Mouse (Mus musculus) midbrain, embryonic 10.5 days (tissue): ENCODE results near the gene Galp. TPM values are rescaled to one million over a fixed set of nuclear protein-coding genes. Genes with fewer than 3 reads are reported as not detected.

Experiments
- DNase-seq: peaks from one replicate; pipeline ENCODE4 v3.0.0-alpha.2; 2017; ENCODE audit warnings: low spot score
- H3K27ac ChIP-seq: fragments of 300-500 bp; sonication (generic); replicated peaks from 2 replicates; pipeline ENCODE4 v1.5.1; 2016; ENCODE audit warnings: mild to moderate bottlenecking
- H3K27me3 ChIP-seq: fragments of 300-500 bp; sonication (generic); 2 replicates; pipeline ENCODE4 v1.6.1; 2016; ENCODE audit warnings: low read depth, mild to moderate bottlenecking; ENCODE audit not compliant: poor library complexity, severe bottlenecking
- H3K36me3 ChIP-seq: fragments of 300-500 bp; sonication (generic); 2 replicates; pipeline ENCODE4 v1.6.1; 2016; ENCODE audit warnings: mild to moderate bottlenecking, moderate library complexity
- H3K4me1 ChIP-seq: fragments of 300-500 bp; sonication (generic); 2 replicates; pipeline ENCODE4 v1.6.1; 2016
- H3K4me3 ChIP-seq: fragments of 300-500 bp; sonication (generic); 2 replicates; pipeline ENCODE4 v1.5.1; 2016; ENCODE audit warnings: mild to moderate bottlenecking, moderate library complexity
- H3K9me3 ChIP-seq: fragments of 300-500 bp; sonication (generic); replicated peaks from 2 replicates; pipeline ENCODE4 v1.6.1; 2016; ENCODE audit warnings: mild to moderate bottlenecking
- WGBS: fragments of 180-500 bp; shearing (Covaris S2); methylation state at CpG from one replicate; pipeline ENCODE4 v1.1.7; 2016; 5-methylcytosine and 5-hydroxymethylcytosine counted together
- polyA plus RNA-seq: library from polyadenylated mRNA; unstranded; fragments of >200 nt; fragmentation: Nextera tagmentation; extraction: Ambion mirVana; gene quantifications from 2 replicates; pipeline ENCODE4 v1.2.1, GENCODE M21; 2016

The Galp gene
- polyA plus RNA-seq: not detected in 2 replicates

DNA sequence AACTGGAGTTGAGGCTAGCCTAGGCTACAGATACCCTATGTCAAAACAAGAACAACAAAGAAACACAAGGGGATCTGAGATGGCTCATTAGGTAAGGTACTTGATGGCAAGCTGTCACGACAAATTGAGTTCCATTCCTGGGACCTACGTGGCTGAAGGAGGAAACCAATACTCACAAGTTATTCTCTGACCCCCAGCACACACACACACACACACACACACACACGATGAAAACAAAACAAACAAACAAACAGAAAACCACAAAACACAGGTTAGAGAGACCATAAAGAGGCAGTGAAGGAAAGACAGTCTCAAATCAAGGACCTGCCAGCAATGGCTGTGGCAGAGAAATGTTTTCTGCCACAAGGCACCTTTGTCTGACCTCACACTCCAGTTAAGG lies at the start of gene Galp:
Galp (plus strand) TSS at position 301 of the 400 bp plus-strand sequence.
- Histone ChIP-seq H3K4me1 (no peaks in the 10 kb centered on the region), H3K27me3 (no peaks in the 10 kb centered on the region), H3K36me3 (no peaks in the 10 kb centered on the region), H3K27ac (no peak within 1 kb of the TSS), H3K9me3 (peaks cover 22% of the 10 kb centered on the region; the same call in 1 of the 2 replicates), H3K4me3 (no peak within 1 kb of the TSS)
- no peak for DNase-seq
- 74% methylated on average over 3 of the region's 3 CpGs for WGBS

DNA sequence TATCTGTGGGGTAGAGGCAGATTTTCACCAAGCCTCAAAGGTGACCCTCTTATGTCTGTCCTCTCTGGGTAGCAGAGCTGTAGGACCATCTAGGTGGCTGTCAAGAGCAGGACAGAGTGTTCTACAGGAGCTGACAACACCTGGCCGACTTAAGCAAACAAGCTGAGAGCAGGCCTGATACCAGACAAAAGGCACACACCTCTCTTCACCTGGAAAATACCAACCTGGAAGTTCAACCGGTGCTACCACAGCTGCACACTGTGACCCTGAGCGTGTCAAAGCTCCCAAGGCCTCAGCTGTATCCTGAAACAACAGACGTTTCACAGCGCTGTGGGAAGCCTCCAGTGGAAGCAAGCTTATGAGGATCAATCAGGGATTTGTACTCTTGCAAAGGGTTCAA lies 49.2 kb upstream of the Galp start:
- Histone ChIP-seq H3K36me3 (peaks cover 13% of the 10 kb centered on the region; the same call in 1 of the 2 replicates), H3K4me1 (no peaks in the 10 kb centered on the region), H3K9me3 (no peaks in the 10 kb centered on the region), H3K27me3 (no peaks in the 10 kb centered on the region), H3K4me3 (no peak overlapping the region), H3K27ac (no peak overlapping the region)
- DNase-seq: no peak
- WGBS: 82% methylated on average over 5 of the region's 5 CpGs

DNA sequence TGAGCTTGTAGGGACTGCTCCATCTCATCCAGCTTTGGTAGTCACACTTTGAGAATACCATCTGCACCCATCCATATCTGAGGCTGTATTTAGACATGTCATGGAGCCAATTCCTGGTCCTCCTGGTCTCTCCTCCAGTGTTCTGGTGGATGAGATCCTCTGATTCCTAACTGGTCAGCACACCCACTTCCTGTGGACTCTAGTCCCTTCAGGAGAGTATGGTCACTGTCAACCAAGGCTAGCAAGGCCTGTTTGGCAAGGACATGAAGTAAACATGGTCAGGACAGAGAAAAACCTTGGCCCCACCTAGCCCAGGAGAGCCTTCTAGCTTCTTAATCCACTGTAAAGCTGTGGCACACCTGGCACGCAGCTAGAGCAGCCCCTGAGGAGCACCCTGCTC lies 45.6 kb upstream of the Galp start:
- Histone ChIP-seq H3K4me1 (peaks cover 16% of the 10 kb centered on the region), H3K27me3 (no peaks in the 10 kb centered on the region), H3K9me3 (no peaks in the 10 kb centered on the region), H3K4me3 (no peak overlapping the region), H3K36me3 (peaks cover 12% of the 10 kb centered on the region; the same call in 1 of the 2 replicates), H3K27ac (no peak overlapping the region)
- no peak for DNase-seq
- WGBS: 96% methylated on average over 1 of the region's 1 CpGs

DNA sequence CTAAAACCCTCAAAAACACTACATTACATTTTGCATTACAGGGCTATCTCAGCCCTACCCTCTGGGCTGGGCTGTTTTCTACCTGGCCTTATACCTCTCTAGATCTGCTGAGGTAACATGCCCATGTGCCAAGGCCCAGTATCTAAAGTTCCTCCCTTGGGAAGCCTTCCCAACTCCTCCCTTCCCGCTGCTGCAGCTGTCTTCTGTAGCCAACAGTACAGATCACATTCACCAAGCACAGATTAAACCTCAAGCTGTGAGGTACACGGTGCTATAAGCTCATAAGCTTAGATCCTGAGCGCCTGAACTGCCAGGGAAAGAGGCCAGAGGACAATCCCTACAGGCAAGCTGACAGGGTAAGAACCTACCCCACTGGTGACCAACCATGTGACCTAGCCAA lies 44.9 kb upstream of the Galp start:
- 82% methylated on average over 3 of the region's 3 CpGs for WGBS
- H3K36me3 ChIP-seq: peaks cover 12% of the 10 kb centered on the region; the same call in 1 of the 2 replicates
- no peak overlapping the region for H3K4me3 ChIP-seq
- DNase-seq: no peak
- no peaks in the 10 kb centered on the region for H3K27me3 ChIP-seq
- no peaks in the 10 kb centered on the region for H3K9me3 ChIP-seq
- H3K27ac ChIP-seq: no peak overlapping the region
- H3K4me1 ChIP-seq: peaks cover 22% of the 10 kb centered on the region

DNA sequence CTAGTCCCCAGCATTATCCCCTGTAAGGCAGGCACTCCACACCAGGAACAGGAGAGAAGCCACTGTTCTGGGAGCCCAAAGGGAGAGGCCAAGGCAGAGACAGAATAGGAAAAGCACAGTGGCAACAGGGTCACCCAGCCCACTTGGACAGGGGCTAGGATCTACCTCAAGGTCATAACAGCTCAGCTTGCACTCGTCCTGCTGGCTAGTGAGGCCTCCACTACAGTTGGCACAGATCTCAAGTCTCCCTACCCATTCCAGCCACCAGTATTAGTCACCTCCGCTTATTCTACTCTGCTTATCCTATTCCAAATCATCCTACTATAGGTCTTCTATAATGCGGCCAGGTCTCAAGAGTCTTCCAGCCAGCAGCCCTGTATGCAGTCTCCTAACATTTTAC lies 43.8 kb upstream of the Galp start:
- Histone ChIP-seq H3K4me3 (no peak overlapping the region), H3K27me3 (no peaks in the 10 kb centered on the region), H3K36me3 (peaks cover 6% of the 10 kb centered on the region; the same call in 1 of the 2 replicates), H3K4me1 (peaks cover 22% of the 10 kb centered on the region), H3K27ac (no peak overlapping the region), H3K9me3 (no peaks in the 10 kb centered on the region)
- WGBS: 95% methylated on average over 3 of the region's 3 CpGs
- no peak for DNase-seq

DNA sequence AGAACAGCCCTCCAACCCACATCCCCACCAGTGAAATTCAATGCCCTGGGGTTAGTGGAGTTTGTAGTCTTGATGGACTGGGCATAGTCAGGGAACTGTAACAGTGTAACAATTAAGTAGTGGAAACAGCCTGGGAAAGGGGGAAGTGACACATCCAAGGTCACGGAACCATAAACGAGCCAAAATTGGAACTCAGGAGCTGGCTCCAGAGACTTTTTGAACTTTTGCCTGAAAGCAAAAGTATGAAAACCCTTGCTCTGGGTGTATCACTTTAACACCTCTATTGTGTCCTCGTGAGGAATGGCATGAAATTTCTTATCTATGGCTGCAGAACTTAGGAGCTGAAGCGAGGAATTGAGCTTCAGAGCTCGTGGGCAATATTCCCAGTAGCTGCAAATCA lies 42.7 kb upstream of the Galp start:
- H3K4me3 ChIP-seq: peak overlapping the region; percentile 86
- H3K4me1 ChIP-seq: peaks cover 22% of the 10 kb centered on the region
- no peaks in the 10 kb centered on the region for H3K9me3 ChIP-seq
- no peak for DNase-seq
- peaks cover 6% of the 10 kb centered on the region; the same call in 1 of the 2 replicates for H3K36me3 ChIP-seq
- no peak overlapping the region for H3K27ac ChIP-seq
- H3K27me3 ChIP-seq: no peaks in the 10 kb centered on the region
- 87% methylated on average over 5 of the region's 5 CpGs for WGBS

DNA sequence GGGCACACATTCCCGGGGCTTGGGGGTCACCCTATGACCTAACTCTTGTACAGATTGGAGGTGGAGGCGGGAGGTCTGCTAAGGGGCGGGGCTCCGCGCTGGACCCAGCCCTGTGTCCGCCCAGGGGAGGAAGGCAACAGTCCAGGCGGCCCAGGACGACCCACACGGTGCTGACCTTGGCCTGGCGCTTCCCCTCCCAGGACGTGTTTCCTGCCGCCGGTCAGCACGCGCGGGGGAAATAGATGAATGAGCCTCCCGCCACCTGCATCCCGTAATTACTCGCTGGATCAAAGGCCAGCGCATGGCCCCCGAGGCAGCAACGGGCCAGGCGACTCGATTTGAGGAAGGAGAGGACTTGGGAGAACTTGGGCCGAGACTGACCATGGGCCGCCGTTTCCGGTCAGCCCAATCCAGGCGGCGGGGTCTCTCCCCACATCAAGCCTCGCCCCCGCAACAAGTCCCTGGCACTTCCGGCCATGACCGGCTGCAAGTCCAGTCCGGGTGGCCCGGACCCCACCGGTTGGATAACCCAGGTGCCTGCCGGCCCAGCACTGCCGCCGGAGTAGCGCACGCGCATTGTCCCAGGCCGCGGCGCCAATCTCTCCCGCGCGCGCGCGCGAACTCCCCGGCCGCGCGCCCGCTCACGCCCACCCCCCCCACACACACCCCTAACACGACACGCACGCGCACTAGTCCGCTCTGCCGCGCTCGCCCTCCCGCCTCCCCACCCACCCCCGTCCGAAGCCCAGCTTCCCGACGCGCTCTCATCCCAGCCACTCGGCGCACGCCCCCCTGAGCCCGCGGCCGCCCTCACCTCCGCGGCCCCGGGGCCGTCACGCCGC lies 41.6 kb upstream of the Galp start:
- Histone ChIP-seq H3K4me3 (peak overlapping the region; percentile 86), H3K9me3 (no peaks in the 10 kb centered on the region), H3K27ac (peak overlapping the region; percentile 94), H3K27me3 (no peaks in the 10 kb centered on the region), H3K36me3 (peaks cover 6% of the 10 kb centered on the region; the same call in 1 of the 2 replicates), H3K4me1 (peaks cover 22% of the 10 kb centered on the region)
- under 1% methylated on average over 43 of the region's 85 CpGs for WGBS
- peak; percentile 85 for DNase-seq

DNA sequence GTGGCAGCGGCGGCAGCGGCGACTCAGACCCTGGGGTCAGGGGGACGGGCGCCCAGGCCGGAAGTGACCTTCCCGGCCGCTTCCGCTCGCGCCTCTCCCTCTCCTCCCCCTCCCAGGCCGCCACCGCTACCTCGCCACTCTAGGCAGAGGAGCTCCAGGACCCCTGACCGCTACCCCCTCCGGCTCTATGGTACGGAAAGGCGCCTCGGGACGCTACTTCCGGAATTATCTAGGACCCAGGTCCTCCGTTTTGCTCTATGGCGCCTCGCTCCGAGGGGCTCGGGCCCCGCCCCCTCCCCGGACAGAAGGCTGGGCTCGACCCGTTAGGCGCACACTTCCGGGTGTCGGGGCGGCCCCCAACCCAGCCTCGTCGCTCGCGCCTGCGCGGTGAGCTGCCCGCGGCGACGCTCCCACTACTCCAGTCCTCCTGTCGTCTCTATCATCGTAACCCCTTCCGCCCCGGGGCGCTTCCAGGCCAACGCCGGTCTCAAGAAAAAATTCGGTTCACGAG lies 40.9 kb upstream of the Galp start, which contains the start of gene Zfp787:
Zfp787 (minus strand) TSS at position 97 of the 511 bp plus-strand sequence.
- H3K36me3 ChIP-seq: peaks cover 6% of the 10 kb centered on the region; the same call in 1 of the 2 replicates
- peaks cover 22% of the 10 kb centered on the region for H3K4me1 ChIP-seq
- peak; percentile 97 for DNase-seq
- no peaks in the 10 kb centered on the region for H3K9me3 ChIP-seq
- no peaks in the 10 kb centered on the region for H3K27me3 ChIP-seq
- peak within 1 kb of the TSS; percentile 86 for H3K4me3 ChIP-seq
- WGBS: 0% methylated on average over 54 of the region's 54 CpGs
- peak within 1 kb of the TSS; percentile 94 for H3K27ac ChIP-seq

DNA sequence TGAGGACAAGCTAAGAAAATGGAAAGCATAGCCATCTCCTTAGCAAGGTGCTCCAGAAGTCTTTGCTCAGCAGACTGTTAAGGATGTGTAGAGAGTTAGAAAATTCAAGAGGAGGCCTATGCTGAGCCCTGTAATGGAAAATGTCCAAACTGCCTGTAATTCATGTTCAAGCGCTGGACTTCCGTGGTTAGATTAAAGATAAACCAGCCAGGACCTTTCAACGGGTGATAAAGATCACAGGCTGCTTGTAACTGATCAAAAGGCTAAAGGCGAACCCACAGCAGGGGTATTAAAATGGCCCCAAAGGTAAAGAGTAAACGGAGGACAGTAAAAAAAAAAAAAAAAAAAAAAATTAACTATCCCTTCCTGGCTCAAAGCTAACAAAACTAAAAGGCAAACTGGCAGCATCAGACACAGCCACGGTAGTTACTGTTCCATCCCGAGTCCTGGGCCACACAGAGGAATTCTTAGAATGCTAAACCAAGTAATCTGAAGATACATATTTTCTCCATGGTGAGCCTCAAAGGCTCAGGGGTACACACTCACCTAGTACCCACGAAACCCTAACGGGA lies 39.9 kb upstream of the Galp start:
- Histone ChIP-seq H3K9me3 (no peaks in the 10 kb centered on the region), H3K27me3 (no peaks in the 10 kb centered on the region), H3K36me3 (peaks cover 6% of the 10 kb centered on the region; the same call in 1 of the 2 replicates), H3K4me3 (peak overlapping the region; percentile 86), H3K27ac (peak overlapping the region; percentile 94), H3K4me1 (peaks cover 22% of the 10 kb centered on the region)
- WGBS: 79% methylated on average over 9 of the region's 9 CpGs
- no peak for DNase-seq

DNA sequence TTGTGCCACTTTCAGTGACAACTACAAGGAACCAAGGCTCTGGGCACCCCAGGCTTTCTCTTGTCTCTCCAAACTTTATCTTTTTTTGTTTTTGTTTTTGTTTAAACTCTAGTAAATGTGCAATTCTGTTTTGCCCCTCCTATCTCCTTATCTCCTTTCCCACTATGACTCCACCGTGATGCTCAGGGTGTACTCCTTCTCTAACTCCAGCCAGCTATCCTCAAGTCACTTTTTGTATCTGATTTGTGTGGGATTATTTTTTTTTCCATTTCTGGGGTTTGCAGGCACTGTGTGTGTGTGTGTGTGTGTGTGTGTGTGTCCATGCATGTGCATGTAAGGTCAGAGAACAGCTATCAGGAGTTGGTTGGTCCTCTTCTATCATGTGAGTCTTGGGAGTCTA lies 39.4 kb upstream of the Galp start:
- peaks cover 22% of the 10 kb centered on the region for H3K4me1 ChIP-seq
- H3K36me3 ChIP-seq: peaks cover 6% of the 10 kb centered on the region; the same call in 1 of the 2 replicates
- no peak overlapping the region for H3K4me3 ChIP-seq
- no peak for DNase-seq
- no peaks in the 10 kb centered on the region; the same call in 1 of the 2 replicates for H3K9me3 ChIP-seq
- H3K27me3 ChIP-seq: no peaks in the 10 kb centered on the region
- WGBS: 92% methylated on average over 1 of the region's 1 CpGs
- H3K27ac ChIP-seq: no peak overlapping the region

DNA sequence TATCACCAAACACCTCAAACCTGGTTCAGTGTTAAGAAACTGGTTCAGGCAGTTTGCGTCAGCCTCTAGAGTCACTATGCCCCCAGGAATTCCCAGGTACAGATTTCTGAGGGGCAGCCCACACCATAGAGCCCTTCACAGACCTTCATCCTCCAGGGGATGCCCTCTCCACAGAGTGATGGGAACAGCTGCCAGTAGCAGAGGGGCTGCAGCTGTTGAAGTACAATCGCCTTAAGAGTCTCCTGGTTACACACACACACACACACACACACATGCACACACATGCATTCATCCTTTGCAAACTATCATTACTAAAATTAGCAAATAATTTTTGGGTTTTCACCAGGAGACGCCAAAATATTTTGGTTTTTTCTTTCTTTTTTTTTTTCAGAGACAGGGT lies 37.3 kb upstream of the Galp start:
- H3K4me3 ChIP-seq: no peak overlapping the region
- WGBS: 89% methylated on average over 3 of the region's 3 CpGs

DNA sequence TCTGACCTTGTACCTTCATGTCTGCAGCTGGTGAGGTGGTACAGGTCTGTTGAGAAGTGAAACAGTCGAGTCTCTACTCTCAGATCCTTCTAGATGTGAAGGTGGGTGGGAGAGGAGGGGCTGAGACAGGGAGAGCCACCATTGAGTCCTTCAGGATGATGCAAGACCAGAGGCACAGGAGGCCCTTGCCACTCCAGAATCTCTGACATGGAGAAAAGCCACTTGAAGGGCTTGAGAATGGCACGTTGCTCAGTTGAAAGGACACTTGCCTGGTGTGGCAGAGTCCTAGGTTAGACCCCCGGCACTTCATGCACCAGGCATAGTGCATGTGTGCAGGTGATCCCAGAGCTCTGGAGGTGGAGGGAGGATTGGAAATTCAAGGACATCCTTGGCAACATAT lies 35.3 kb upstream of the Galp start:
- peaks cover 5% of the 10 kb centered on the region for H3K4me1 ChIP-seq
- WGBS: 65% methylated on average over 3 of the region's 3 CpGs
- no peaks in the 10 kb centered on the region; the same call in 1 of the 2 replicates for H3K9me3 ChIP-seq
- no peak overlapping the region for H3K4me3 ChIP-seq
- no peaks in the 10 kb centered on the region for H3K36me3 ChIP-seq
- no peak overlapping the region for H3K27ac ChIP-seq
- H3K27me3 ChIP-seq: no peaks in the 10 kb centered on the region
- no peak for DNase-seq

More for the DNA sequence above, 37.3 kb upstream of the Galp start:
- H3K9me3 ChIP-seq: no peaks in the 10 kb centered on the region; the same call in 1 of the 2 replicates
- no peak overlapping the region for H3K27ac ChIP-seq
- H3K36me3 ChIP-seq: no peaks in the 10 kb centered on the region
- no peak for DNase-seq
- H3K27me3 ChIP-seq: no peaks in the 10 kb centered on the region
- peaks cover 11% of the 10 kb centered on the region for H3K4me1 ChIP-seq
